Mouse (Mus musculus) heart, embryonic 16.5 days (tissue): Measurements from ENCODE around the gene C87414. TPM values are rescaled to one million over a fixed set of nuclear protein-coding genes. Genes with fewer than 3 reads are reported as not detected.
"Not testable (repeated sequence)": the region's sequence is repeated elsewhere in the genome, so short reads cannot be mapped to it uniquely, and the experiment has no call there.

Experiments
- ATAC-seq: fragments of 200-750 bp; cut with Nextera tagmentation; replicated peaks from 2 replicates; pipeline ENCODE4 v1.8.0; 2017; ENCODE audit warnings: moderate number of reproducible peaks; ENCODE audit not compliant: insufficient read depth, low FRiP score; ENCODE audit errors: extremely low read depth
- H3K27ac ChIP-seq: fragments of 300-500 bp; sonication (generic); 2 replicates; pipeline ENCODE4 v1.5.1; 2014; ENCODE audit warnings: mild to moderate bottlenecking, low read length, control low read depth, moderate library complexity
- H3K27me3 ChIP-seq: fragments of 300-500 bp; sonication (generic); 2 replicates; pipeline ENCODE4 v1.6.1; 2014; ENCODE audit warnings: low read length, mixed read lengths; ENCODE audit not compliant: control insufficient read depth, insufficient read depth
- H3K36me3 ChIP-seq: fragments of 300-500 bp; sonication (generic); 2 replicates; pipeline ENCODE4 v1.6.1; 2014; ENCODE audit not compliant: control insufficient read depth, insufficient read depth
- H3K4me1 ChIP-seq: fragments of 300-500 bp; sonication (generic); 2 replicates; pipeline ENCODE4 v1.6.1; 2014; ENCODE audit warnings: low read length, mixed read lengths; ENCODE audit not compliant: control insufficient read depth, insufficient read depth
- H3K4me2 ChIP-seq: fragments of 300-500 bp; sonication (generic); 2 replicates; pipeline ENCODE4 v1.6.1; 2014; ENCODE audit warnings: low read depth, mild to moderate bottlenecking, control low read depth, low read length
- H3K4me3 ChIP-seq: fragments of 300-500 bp; sonication (generic); 2 replicates; pipeline ENCODE4 v1.5.1; 2014; ENCODE audit warnings: mild to moderate bottlenecking, control low read depth, low read length
- H3K9ac ChIP-seq: fragments of 300-500 bp; sonication (generic); 2 replicates; pipeline ENCODE4 v1.6.1; 2014; ENCODE audit warnings: low read length, control low read depth
- H3K9me3 ChIP-seq: fragments of 300-500 bp; sonication (generic); replicated peaks from 2 replicates; pipeline ENCODE4 v1.6.1; 2016; ENCODE audit warnings: low read length; ENCODE audit not compliant: control insufficient read depth
- WGBS: fragments of 180-500 bp; shearing (Covaris S2); extraction: QIAGEN DNeasy Blood & Tissue Kit; methylation state at CpG from one replicate; pipeline ENCODE4 v1.1.7; 2014; 5-methylcytosine and 5-hydroxymethylcytosine counted together
- polyA plus RNA-seq: library from polyadenylated mRNA; unstranded; fragments of >200 nt; fragmentation: Nextera tagmentation; extraction: Ambion mirVana; gene quantifications from 2 replicates; pipeline ENCODE4 v1.2.1, GENCODE M21; 2015

The C87414 gene
- polyA plus RNA-seq: not detected in 2 replicates

- H3K36me3 ChIP-seq, ATAC-seq, H3K4me3 ChIP-seq, H3K27me3 ChIP-seq, H3K9ac ChIP-seq, H3K4me2 ChIP-seq, H3K27ac ChIP-seq, H3K4me1 ChIP-seq, H3K9me3 ChIP-seq: not testable (repeated sequence)
- WGBS: no CpG with 5 or more reads among the region's 3 CpGs
These were observed at the start of gene C87414 for GRCm38 (mm10) chr5:93671451-93671850. C87414 (minus strand) TSS chr5:93671551.

- H3K9me3 ChIP-seq, H3K27ac ChIP-seq, H3K9ac ChIP-seq, ATAC-seq, H3K27me3 ChIP-seq, H3K4me3 ChIP-seq, H3K4me2 ChIP-seq, H3K4me1 ChIP-seq, H3K36me3 ChIP-seq: not testable (repeated sequence)
- 67% methylated on average over 3 of the region's 3 CpGs for WGBS
These were observed 13.3 kb upstream of the C87414 start for GRCm38 (mm10) chr5:93684661-93685060.

Other genes with a start within 250 kb of the C87414 start
- not detected in 2 replicates for gene Gm16427, start 131.4 kb downstream of the C87414 start, polyA plus RNA-seq
- not detected in 2 replicates for gene Gm7792, start 172.2 kb upstream of the C87414 start, polyA plus RNA-seq